Mouse (Mus musculus): ENCODE data around the gene Mcm3. TPM values are rescaled to one million over a fixed set of nuclear protein-coding genes. Genes with fewer than 3 reads are reported as not detected.

Mcm3 gene
- total RNA-seq (2015), result 317 and 364 TPM in 2 replicates
- total RNA-seq (2017), result 152 and 156 TPM in 2 replicates

DNA sequence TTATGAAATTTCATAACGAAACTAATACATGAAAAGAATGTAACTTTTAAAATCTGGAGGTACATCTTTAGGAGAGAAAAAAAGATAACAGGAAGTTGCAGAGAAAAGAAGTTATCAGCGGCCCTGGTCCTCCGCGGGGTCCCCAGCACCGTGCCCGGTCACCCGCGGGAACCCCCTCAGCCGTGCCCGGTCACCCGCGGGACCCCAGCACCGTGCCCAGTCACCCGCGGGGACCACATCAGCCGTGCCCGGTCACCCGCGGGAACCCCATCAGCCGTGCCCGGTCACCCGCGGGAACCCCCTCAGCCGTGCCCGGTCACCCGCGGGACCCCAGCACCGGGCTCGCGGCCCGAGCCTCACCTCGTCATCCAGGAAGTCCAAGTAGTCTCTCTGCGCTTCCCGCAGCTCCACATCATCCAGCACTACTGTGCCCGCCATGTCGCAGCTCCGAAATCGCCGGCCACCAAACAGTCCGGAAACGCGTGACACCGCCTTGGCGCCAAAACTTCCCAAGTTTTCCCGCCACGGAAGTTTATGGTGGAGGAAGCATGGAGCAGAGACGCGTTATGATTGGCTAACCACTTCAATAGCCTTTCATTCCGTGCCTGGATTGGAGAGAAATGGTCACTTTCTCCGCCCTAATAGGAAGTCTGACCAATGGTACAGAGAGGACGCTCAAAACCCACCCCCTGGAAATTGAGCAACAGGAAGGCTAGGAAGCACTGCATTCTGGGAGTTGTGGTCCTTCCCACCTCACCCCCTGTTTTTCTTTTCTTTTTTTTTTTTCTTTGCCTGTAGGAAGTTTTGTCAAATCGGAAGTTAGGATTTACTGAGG lies at the start of gene Mcm3:
Gene Mcm3, minus strand, starts transcription at position 542 of the 835 bp plus-strand sequence.
- ATAC-seq (ENCODE audit: poor library complexity, severe bottlenecking), result peak; percentile 92

DNA sequence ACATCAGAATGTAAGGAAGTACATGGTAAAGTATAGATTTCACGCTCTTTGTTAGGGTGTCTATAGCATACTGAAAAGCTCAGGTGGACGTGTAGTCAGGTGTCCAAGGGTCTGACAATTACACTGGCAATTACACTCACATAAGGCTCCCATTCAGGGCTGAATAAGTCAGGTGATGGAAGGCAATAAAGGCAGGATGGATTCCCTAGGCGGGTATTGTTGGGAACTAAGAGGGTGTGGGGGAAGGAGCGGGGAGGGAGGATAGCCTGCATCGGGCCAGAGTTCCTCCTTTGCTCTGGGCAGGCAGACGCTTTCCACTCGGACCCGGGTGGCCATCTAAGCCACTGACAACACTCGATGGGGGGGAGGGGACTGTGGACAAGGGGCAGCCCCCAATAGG lies 47.9 kb upstream of the Mcm3 start:
- ATAC-seq (ENCODE audit: poor library complexity, severe bottlenecking), result no peak

DNA sequence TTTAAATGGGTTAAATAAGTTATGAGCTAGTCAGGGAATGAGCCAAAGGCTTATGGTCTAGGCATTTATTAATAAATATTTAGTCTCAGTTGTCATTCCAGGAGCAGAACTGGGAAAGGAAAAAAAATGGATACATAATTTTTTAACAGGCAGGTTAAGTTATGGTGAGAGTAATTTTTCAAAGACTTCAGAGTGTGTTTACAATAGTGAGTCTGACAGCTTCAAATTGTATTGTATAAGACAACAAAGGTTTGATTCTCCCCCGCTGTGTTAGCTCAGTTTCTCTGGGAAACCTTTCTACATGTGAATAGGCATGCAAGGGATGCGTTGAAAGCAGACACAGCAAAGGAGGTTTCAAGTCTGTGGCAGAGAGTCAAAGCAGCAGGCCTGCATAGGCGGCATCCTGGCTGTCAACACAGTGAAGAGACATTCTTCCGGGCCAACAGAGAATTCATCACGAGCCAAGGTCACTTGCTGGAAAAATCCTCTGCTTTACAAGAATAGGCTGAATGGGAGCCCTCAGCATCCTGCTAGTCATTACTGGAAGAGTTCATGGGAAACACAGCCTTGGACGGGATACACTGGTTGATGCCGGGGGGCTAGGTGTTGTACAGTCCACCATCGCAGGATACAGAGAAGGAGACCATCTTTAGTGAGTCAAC lies 47.3 kb upstream of the Mcm3 start:
- ATAC-seq (ENCODE audit: poor library complexity, severe bottlenecking), result no peak

DNA sequence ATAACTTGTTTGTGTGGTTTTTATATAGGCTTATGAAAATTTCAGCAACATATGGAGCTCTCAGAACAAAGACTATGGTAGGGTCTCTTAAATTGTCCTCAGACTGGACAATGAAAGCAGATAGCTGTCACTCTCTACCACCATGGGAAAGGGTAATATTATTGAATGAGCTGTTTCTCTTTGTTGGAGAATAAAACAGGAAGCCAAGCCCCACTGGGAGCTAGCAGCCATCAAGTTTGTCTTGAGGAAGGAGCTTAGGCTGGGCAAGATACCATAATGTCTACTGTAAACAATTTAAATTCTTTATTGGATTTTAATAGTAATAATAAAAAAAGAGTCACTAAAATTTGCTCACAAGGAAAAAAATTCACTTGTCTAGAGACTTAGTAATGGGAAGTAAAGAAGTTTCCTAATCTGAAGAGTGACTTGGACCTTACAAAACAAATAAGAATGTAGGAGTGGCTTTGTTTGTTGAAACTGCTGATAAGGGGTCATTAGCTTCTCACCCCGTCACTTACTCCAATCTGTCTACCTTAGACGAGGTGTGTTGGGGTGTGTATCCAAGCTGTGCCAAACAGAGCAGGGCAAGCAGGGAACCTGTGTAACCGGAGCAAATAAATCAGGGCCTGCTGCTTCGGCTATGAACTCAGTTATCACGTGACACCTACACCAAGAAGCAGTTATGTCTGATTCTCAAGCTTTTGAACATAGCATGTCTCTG lies 43.5 kb upstream of the Mcm3 start:
- no peak for ATAC-seq (ENCODE audit: poor library complexity, severe bottlenecking)

DNA sequence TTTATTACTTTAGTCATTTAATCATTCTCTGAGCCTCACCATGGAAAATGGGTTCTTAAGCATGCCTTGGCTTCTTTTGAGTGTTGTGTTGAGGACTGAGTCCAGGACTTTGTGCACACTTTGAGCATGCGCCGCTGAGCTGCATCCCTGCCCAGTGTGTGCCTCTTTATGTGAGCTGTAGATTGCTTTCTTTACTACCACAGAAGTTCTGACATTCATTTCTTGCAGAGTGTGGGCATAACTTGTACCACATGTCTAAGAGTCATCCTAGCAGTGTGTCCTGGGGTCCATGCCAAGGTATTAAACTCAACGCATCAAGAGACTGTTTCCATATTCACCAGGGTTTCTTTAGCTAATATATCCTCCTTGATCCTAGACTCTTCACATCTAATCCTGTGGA lies 41.8 kb upstream of the Mcm3 start:
- ATAC-seq (ENCODE audit: poor library complexity, severe bottlenecking), result no peak

DNA sequence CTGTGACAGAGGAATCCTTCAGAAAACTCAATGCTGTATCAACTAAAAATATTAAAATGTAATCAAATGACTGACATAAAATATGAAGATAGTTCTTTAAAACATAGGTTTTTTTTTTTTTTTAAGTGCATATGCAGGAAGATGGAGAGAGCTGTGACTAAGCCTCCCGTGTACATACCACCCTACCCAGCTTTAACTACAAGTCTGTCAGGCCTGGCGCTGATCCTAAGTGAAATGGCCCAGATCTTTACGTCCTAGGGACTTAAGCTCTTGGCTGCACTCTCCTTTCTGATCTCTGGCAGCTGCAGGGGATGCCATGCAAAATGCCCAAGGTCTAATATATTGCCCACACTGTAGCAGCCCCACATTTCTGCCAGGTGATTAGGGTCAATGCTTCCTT lies 40.7 kb upstream of the Mcm3 start:
- ATAC-seq (ENCODE audit: poor library complexity, severe bottlenecking), result no peak

DNA sequence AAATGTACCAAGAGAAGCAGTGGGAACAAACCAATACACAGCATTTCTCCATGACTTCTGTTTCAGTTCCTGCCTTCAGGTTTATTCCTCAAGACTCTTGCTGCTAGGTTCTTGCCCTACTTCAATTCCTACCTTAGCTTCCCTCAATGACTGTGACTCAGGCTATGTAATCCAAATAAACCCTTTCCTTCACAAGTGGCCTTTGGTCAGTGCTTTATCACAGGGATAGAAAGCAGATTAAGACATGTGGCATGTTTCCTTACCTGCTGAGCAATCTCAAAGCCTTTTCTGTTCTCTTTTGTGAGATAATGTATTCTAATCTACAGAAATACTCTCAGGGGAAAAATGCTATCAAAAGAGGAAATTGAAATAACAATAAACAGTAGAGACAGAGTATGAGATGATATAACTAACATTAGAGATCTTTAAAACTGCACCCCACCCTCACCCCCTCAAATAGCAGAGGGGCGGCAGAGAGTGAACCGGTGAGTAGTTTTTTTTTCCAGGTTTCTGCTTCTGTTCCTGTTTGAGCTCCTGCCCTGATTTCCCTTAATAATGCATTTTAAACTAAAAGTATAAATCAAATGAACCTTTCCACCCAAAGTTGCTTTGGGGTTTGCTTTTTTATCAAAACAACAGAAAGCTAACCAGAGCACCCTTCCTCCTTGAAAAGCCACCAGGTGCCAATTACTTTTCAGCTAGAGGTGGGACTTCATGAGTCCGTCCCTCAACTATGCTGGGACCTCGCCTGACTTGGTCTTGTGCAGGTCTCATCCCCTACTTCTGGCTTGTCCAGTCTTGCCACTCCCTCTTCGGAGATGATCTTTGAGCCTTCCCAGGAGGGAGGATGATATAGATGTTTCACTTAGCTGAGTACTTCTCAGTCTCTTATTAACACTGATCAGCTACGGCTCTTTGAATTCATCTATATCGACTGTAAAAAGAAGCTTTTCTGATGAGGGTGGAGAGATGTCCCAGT lies 37.1 kb upstream of the Mcm3 start:
- no peak for ATAC-seq (ENCODE audit: poor library complexity, severe bottlenecking)

DNA sequence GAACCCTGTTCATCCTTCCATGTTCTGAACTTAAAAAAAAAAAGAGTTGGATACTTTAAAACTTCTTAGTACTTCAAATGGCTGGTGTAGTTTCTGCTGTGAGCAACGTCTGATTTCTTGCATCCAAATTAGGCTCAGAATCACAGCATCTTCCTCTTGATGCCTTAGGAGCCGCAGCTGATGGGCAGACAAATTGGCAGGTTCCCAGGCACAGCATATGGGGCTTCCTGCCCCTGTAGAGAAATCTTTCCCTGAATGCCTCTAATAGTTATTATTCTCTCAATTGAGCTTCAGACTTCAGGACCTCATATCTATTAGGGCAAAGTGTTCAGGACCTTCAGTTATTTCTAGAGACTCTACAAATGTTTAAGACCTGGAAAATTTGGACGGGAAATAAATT lies 19.8 kb upstream of the Mcm3 start:
- ATAC-seq (ENCODE audit: poor library complexity, severe bottlenecking), result no peak

DNA sequence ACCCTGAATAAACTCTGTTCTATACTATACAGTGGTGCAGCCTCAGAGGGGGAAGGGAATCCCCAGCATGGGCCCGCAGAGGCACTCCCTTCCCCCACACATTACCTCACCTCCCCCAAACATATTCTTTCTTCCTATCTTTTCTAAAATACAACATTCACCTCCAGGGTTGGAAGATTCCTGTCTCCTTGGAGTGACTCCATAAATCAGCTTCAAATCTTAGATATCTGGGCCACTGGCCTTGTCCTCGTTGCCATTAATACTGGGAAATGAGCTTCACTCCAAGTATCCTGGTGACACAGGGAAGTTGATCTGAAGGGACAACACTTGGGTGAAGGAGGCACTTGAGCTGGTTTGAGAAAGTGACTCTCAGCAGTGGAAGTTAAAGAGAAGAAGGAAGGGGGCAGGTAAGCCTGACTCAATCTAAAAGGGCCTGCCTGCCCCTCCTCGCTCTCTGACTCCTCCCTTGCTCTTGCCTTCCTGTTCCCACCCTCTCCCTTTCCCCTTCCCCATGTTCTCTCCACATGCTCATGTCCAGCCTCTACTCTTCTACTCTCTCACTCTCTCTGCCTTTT lies 16.5 kb upstream of the Mcm3 start:
- ATAC-seq (ENCODE audit: poor library complexity, severe bottlenecking), result no peak

DNA sequence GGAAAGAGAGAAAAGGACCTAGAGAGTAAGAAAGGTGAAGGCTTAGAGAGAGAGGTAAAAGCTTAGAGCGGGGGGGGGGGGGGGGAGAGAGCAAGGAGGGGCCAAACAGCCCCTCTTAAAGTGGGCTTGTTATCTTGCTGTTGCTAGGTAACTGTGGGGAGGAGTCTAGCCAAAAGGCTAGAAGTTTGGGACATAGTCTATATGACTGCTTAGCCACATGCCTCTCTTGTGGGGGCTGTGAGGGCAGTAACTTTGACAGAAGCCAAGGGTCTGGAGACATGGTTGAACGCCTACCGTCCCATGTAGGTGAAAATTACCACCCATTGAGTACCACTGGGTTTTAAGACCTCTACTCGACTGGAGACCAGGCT lies 13.0 kb upstream of the Mcm3 start:
- ATAC-seq (ENCODE audit: poor library complexity, severe bottlenecking), result no peak

DNA sequence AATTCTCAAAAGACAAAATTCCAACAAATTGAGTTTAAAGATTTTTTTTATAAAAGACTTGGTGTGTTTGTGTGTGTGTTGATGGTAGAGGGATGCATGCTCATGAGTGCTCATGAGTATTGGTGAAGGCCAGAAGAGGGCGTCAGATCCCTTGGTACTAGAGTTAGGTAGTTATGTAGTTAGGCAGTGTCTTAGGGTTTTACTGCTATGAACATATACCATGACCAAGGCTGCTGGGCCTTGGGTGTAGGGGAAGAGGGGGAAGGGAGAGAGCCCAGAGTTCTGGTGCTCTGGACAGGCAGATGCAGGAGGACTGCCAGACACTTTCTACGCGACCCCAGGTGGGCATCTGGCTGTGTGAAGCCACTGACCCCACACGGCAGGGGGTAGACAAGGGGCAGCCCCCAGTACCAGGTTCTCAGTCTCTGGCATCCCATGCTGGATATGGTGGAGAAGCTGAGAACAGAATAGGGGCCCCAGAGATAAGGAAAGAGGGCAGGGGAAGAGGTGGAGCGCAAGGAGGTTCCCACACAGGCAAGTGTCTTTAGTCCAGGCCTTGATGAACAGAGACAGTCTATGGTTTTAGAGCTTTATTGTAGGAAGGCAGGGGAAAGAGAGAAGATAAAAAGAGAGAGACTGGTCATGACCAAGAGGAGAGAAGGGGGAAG lies 12.5 kb upstream of the Mcm3 start:
- no peak for ATAC-seq (ENCODE audit: poor library complexity, severe bottlenecking)

DNA sequence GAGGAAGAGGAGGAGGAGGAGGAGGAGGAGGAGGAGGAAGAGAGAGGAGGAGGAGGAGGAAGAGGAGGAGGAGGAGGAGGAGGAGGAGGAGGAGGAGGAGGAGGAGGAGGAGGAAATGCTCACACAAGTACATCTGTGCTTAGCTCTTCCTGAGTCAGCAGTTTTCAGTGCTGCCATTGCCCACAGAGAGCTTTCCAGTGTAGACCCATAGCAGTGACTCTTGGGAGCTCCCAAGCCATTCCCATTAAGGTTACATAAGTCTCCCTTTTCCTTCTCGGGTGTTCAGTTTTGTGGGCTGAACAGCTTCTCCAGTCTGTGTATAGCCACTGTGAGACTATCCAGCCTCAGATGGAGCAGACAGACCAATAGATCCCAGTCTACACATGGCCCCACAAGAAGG lies 10.4 kb upstream of the Mcm3 start:
- ATAC-seq (ENCODE audit: poor library complexity, severe bottlenecking), result no peak

DNA sequence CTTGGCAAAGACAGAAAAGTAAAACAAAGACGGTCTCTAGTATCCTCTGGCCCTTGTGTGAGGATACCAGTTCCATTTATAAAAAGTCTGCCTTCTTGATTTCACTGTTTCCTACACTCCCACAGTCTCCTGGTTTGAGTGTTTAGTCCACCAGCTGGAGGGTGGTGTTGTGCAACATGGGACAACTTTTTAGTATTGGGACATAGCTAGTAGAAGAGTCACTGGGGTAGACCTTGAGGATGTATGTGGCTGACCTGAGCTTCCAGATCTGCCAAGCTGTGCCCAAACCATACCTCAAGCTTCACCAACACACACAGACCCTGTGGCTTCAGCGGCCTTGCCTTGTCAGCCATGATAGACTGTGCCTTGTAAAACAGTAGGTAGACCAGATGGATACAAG lies 7.9 kb upstream of the Mcm3 start:
- ATAC-seq (ENCODE audit: poor library complexity, severe bottlenecking), result no peak

DNA sequence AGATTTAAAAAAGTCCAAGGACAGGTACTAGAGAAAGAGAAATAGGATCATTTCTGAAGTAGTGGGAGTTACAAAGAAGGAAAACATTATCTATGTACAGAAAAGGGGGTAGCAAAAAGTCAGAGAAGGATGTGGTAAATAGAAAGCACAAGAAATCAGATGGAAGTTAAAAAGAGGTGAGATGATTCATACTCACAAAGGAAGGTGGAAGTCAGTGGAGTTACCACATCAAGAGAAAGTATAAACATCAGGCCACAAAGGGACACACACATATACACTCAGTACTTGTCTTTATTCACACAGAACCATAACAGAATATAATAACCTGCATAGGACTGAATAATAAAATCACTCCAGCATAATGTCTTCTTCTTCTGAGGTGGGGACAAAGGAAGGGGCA lies 4.9 kb upstream of the Mcm3 start:
- peak; percentile 4; the same call in 1 of the 2 replicates for ATAC-seq (ENCODE audit: poor library complexity, severe bottlenecking)

DNA sequence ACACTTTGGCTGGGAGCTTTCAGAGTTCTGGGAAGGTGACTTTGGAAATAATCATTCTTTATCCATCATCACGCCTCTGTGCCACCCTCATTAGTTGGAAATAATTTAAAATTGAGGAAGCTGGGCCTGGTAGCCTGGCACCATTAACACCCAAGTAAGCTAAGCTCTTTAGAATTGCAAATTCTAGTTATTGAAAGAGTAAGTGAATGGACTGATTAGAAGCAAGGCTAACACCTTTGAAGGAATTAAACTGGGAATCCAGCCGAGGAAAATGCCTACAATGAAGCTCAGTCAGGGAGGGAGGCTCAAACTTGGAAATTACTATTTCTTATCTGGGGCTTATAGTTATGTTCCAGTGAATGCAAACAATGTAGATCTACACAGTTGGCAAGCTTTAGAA lies 3.8 kb upstream of the Mcm3 start:
- no peak for ATAC-seq (ENCODE audit: poor library complexity, severe bottlenecking)

DNA sequence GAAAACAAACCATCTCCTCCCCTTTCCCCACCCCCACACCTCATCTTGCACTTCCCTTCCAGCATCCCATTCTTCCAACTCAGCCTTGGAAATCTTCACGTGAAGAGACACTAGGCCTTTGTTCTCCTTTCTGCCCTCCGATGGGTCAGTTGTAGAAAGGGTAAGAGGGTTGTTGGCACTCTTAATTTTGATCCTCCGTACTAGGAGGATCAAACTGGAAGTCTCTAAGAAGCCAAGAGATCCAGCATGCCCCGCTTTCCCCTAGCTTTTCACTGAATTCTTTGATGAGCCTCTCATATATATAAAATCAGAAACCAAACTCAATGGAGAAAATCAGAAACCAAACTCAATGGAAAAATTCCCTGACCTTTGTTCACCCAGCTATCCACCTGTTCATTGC lies 3.4 kb upstream of the Mcm3 start:
- no peak for ATAC-seq (ENCODE audit: poor library complexity, severe bottlenecking)

DNA sequence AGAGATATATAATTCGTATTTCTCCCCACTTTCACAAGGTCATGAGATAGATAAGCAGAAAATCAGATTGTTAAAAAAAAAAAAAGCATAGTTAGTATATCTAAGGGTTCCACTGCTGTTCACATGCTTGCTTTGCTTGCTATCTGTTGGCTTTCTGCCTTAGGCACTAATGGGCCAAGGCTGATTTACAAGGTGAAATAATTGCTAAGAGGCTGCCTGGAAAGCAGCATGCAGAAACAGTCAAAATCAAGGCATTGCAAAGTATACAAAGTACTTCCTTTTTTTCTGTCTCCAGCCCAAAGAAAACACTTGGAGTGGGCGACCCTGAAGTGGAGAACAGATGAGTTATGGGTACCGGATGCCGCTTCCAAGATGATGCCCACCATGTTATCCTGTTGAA lies 847 bp upstream of the Mcm3 start:
- ATAC-seq (ENCODE audit: poor library complexity, severe bottlenecking), result no peak

DNA sequence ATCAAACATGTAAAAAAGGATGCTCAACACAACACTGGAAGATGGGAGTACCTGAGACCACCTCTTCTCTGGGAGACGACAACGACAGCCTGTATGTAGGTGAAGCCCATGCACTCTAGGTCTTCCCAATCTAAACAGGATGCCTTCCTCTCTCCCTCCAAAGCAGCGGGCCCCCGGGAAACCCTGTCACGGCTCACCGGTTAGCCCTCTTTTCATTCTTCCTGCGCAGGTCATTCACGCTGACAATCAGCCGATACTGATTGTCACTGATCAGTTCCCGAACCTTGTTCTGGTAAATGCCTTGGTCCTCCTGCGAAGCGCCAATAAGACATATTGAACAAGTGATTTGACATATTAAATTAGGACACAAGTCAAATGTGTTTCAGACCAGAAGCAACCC lies 2.5 kb downstream of the Mcm3 start:
- no peak for ATAC-seq (ENCODE audit: poor library complexity, severe bottlenecking)

DNA sequence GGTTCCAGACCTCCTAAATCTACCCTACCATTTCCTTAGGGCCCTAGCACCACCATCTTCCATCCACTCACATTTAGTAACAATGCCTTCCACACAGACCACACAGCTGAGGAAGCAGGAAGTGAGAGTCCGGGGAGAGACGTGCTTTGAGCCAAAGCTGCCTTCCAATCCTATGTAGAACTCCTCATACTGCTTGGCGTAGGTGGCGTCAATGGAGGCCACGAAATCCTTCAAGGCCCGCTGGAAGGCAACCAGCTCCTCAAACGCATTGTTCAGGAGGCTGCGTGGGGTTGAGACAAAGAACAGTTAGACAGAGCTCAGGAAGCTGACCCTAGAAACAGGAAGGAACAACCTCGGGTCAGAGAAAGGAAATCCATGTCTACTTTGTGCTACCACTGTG lies 2.9 kb downstream of the Mcm3 start:
- ATAC-seq (ENCODE audit: poor library complexity, severe bottlenecking), result peak; percentile 49

DNA sequence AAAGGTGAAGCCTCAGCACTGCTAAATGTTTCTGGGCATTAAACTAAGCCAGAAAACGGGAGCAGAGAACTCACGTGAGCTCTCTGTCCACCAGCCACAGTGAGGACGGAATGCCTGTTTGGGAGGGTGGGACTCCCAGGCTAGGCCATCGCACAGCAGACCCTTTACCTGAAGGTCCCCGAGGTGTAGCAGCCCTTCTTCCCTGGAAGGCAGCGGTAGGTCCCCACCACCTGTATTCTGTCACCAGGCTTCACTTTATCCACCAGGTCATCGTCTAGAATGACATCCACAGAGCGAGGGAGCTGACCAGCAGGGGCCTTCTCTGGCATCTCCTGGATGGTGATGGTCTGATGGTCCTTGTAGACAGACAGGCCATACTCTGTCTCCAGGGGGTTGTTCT lies 5.6 kb downstream of the Mcm3 start:
- no peak for ATAC-seq (ENCODE audit: poor library complexity, severe bottlenecking)

Data from megakaryocyte, adult 5-6 weeks (primary cell).